Mouse (Mus musculus): ENCODE data around the gene 2310057M21Rik. TPM values are rescaled to one million over a fixed set of nuclear protein-coding genes. Genes with fewer than 3 reads are reported as not detected.

The 2310057M21Rik gene
- polyA plus RNA-seq, 1 experiment from 2014 or later, result 21.3 TPM

DNA sequence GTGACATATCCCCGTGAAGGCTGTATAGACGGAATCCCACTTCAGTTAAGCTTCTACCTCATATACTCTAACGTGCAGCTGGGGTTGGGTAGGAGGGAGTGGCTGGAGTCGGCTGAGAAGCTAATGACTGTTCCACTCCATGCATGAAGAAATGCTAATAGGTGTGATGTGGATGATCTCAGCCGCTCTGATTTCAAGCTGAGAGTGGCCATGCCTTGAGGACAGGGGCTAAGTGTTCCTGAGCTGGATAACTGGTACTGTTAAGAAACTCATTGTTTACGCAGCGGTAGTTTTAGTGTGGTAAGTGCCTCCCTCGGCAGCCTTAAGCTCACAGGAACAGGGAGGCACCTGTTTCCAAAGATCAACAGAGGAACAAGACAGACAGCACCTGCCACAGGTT is 59.2 kb downstream of the 2310057M21Rik start:
- WGBS, result 75% methylated on average over 8 of the region's 8 CpGs
- no peaks in the 10 kb centered on the region for H3K36me3 ChIP-seq (ENCODE audit: control insufficient read depth, insufficient read depth, low read length)
- H3K4me1 ChIP-seq (ENCODE audit: control insufficient read depth, insufficient read depth, low read length), result no peaks in the 10 kb centered on the region
- no peaks in the 10 kb centered on the region for H3K9me3 ChIP-seq (ENCODE audit: control insufficient read depth, low read length)
- ATAC-seq (ENCODE audit: low FRiP score, low TSS enrichment), result no peak
- H3K27ac ChIP-seq (ENCODE audit: low read depth, low read length), result no peak overlapping the region
- H3K4me3 ChIP-seq (ENCODE audit: low read length), result no peak overlapping the region
- no peak overlapping the region for H3K4me2 ChIP-seq (replicated peaks; ENCODE audit: low read depth, low read length)
- H3K9ac ChIP-seq (ENCODE audit: low read depth, low read length), result no peak overlapping the region
- H3K27me3 ChIP-seq (ENCODE audit: control insufficient read depth, insufficient read depth, low read length), result no peaks in the 10 kb centered on the region

DNA sequence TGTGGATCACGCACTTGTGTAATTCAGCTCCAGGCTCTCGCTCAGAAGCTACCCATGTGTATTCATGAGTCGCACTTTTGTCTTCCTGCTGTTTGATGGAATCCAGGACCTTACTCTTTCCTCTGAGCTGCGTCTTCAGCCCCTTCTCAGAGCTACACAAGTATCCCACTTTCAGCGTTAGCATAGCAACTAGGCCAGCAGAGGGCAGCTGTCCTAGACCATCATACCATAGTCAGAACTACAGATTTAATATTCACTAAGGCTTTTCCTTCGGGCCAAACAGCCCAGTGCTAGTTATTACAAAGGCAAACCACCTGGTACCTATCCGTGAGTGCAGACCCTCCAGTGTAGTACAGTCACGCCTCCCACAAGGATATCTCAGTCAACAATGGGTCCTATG is 65.4 kb downstream of the 2310057M21Rik start:
- H3K4me3 ChIP-seq (ENCODE audit: low read length), result no peak overlapping the region
- 82% methylated on average over 8 of the region's 8 CpGs for WGBS
- H3K36me3 ChIP-seq (ENCODE audit: control insufficient read depth, insufficient read depth, low read length), result no peaks in the 10 kb centered on the region
- no peaks in the 10 kb centered on the region for H3K4me1 ChIP-seq (ENCODE audit: control insufficient read depth, insufficient read depth, low read length)
- no peak overlapping the region for H3K9ac ChIP-seq (ENCODE audit: low read depth, low read length)
- no peaks in the 10 kb centered on the region for H3K9me3 ChIP-seq (ENCODE audit: control insufficient read depth, low read length)
- H3K4me2 ChIP-seq (replicated peaks; ENCODE audit: low read depth, low read length), result no peak overlapping the region
- no peak for ATAC-seq (ENCODE audit: low FRiP score, low TSS enrichment)
- no peaks in the 10 kb centered on the region for H3K27me3 ChIP-seq (ENCODE audit: control insufficient read depth, insufficient read depth, low read length)
- H3K27ac ChIP-seq (ENCODE audit: low read depth, low read length), result no peak overlapping the region

Other genes starting within 250 kb of the 2310057M21Rik start
- not detected in 2 replicates for gene 4933402N03Rik, start 216.4 kb downstream of the 2310057M21Rik start, polyA plus RNA-seq (2014; fragmentation: Nextera tagmentation; extraction: Ambion mirVana)
- gene 5430419D17Rik, start 188.4 kb downstream of the 2310057M21Rik start, polyA plus RNA-seq (2014; fragmentation: Nextera tagmentation; extraction: Ambion mirVana), result not detected in 2 replicates
- gene Cuzd1, start 40.5 kb downstream of the 2310057M21Rik start, polyA plus RNA-seq (2014; fragmentation: Nextera tagmentation; extraction: Ambion mirVana), result not detected in 2 replicates
- gene Fam24b, start 33.2 kb downstream of the 2310057M21Rik start, polyA plus RNA-seq (2014; fragmentation: Nextera tagmentation; extraction: Ambion mirVana), result not detected in 2 replicates
- not detected in 2 replicates for gene Fam24a, start 28.9 kb downstream of the 2310057M21Rik start, polyA plus RNA-seq (2014; fragmentation: Nextera tagmentation; extraction: Ambion mirVana)
- 65.1 and 76.9 TPM in 2 replicates for gene Pstk, start 8.4 kb upstream of the 2310057M21Rik start, polyA plus RNA-seq (2014; fragmentation: Nextera tagmentation; extraction: Ambion mirVana)
- gene Ikzf5, start 47.8 kb upstream of the 2310057M21Rik start, polyA plus RNA-seq (2014; fragmentation: Nextera tagmentation; extraction: Ambion mirVana), result 14.8 and 23.4 TPM in 2 replicates
- 60.3 and 93.0 TPM in 2 replicates for gene Acadsb, start 47.8 kb upstream of the 2310057M21Rik start, polyA plus RNA-seq (2014; fragmentation: Nextera tagmentation; extraction: Ambion mirVana)
- gene Hmx3, start 180.1 kb upstream of the 2310057M21Rik start, polyA plus RNA-seq (2014; fragmentation: Nextera tagmentation; extraction: Ambion mirVana), result not detected in 2 replicates
- gene Hmx2, start 186.0 kb upstream of the 2310057M21Rik start, polyA plus RNA-seq (2014; fragmentation: Nextera tagmentation; extraction: Ambion mirVana), result not detected in 2 replicates
- gene Bub3, start 197.5 kb upstream of the 2310057M21Rik start, polyA plus RNA-seq (2014; fragmentation: Nextera tagmentation; extraction: Ambion mirVana), result 241 and 263 TPM in 2 replicates

All from kidney, embryonic 14.5 days (tissue).